Mouse (Mus musculus): ENCODE results near the gene Slc35d2. TPM values are rescaled to one million over a fixed set of nuclear protein-coding genes. Genes with fewer than 3 reads are reported as not detected.
A peak's percentile ranks its signal among the peaks of the same experiment; 100 is the strongest.

Gene Slc35d2
- polyA plus RNA-seq, 1 experiment = 1.2 TPM

DNA sequence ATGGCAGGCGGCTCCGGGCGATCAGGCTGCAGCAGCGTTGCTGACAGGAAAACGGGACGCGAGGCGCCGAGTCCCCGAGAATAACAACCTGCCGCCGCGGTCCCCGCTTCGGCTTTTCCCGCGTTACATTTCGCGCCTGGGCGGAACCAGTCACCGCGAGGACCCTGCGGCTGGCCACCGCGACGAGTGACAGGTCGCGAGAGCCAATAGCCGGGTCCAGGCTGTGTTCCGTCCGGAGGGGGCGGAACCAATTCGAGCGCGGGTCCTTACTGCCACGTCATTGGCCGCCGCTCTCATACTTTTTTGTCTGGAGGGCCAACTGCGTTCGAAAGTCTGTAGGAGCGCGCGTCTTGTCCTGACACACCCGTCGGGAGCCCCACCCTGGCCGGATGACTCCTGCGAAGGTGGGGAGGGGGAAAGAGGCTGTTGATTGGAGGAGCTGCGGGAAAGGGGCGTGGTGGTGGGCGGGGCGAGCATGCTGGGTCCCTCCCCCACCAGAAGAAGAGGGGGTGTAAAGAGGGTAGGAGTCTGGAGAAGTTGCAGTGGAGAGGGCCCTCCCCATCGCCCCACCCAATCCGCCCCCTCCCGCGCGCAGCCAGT lies 24.0 kb upstream of the Slc35d2 start, which contains the start of gene Zfp367:
Gene Zfp367 (minus strand): TSS at position 120 of the 600 bp plus-strand sequence.
- TF ChIP-seq POLR2A (IDR thresholded peaks at IDR 0.05; ENCODE audit: borderline replicate concordance, extremely low read depth, insufficient read depth, insufficient read length, poor library complexity, severe bottlenecking) = no peak
- no peak for TF ChIP-seq CTCF (IDR thresholded peaks at IDR 0.05; ENCODE audit: borderline replicate concordance, extremely low read depth, insufficient read depth, insufficient read length)

DNA sequence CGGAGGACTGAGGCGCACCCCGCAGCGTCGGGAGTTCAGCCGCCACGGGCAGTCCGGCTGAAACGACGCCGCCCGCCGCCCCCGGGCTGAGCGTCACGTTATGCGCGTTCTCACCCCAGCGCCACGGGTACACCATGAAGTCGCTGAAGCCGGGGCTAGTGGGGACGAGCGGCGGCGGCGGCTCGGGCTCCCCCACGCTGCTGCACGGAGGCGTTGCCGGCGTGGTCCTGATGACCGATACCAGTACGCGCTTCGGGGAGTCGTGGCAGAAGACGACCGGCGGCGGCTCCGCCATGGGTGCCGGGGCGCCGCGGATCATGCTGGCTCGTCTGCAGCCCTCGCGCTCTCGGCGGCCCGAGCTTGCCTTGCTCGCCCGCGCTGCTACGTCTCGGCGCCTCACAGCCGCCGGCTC lies 23.5 kb upstream of the Slc35d2 start:
- no peak for DNase-seq (ENCODE audit: low read depth)
- no peak for TF ChIP-seq POLR2A (IDR thresholded peaks at IDR 0.05; ENCODE audit: borderline replicate concordance, extremely low read depth, insufficient read depth, insufficient read length, poor library complexity, severe bottlenecking)
- no peak for TF ChIP-seq CTCF (IDR thresholded peaks at IDR 0.05; ENCODE audit: borderline replicate concordance, extremely low read depth, insufficient read depth, insufficient read length)

More for the DNA sequence above, 24.0 kb upstream of the Slc35d2 start, which contains the start of gene Zfp367:
- peak; percentile 99 for DNase-seq (ENCODE audit: low read depth)

DNA sequence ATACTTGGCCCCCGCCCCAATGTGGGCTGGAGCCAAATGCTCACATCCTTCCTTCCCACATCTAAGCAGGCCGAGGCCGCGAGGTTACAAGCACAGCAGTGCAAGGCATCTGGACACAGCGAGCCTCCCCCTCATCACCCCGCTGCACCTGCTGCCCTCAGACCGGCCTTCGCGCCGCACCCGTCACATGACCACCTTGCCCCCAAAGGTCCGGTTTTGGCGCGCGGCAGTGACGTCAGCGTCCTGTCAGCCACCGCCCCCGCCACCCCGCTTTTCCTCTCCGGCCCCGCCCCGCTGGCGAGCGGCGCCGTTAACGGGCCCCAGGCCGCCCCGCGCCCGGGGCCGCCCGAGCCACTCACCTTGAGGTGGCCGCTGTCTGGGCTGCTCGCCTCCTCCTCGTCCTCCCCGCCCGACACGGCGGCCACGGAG lies 23.1 kb upstream of the Slc35d2 start:
- peak; percentile 85 for DNase-seq (ENCODE audit: low read depth)
- 0 out of 2 replicates have a peak, but pooled peaks have one; percentile 24 for TF ChIP-seq POLR2A (IDR thresholded peaks at IDR 0.05; ENCODE audit: borderline replicate concordance, extremely low read depth, insufficient read depth, insufficient read length, poor library complexity, severe bottlenecking)
- TF ChIP-seq CTCF (IDR thresholded peaks at IDR 0.05; ENCODE audit: borderline replicate concordance, extremely low read depth, insufficient read depth, insufficient read length) = no peak

- no peak for DNase-seq (ENCODE audit: low read depth)
- no peak for TF ChIP-seq CTCF (IDR thresholded peaks at IDR 0.05; ENCODE audit: borderline replicate concordance, extremely low read depth, insufficient read depth, insufficient read length)
These were observed 21.0 kb upstream of the Slc35d2 start for GRCm38 (mm10) chr13:64150121-64150520.

DNA sequence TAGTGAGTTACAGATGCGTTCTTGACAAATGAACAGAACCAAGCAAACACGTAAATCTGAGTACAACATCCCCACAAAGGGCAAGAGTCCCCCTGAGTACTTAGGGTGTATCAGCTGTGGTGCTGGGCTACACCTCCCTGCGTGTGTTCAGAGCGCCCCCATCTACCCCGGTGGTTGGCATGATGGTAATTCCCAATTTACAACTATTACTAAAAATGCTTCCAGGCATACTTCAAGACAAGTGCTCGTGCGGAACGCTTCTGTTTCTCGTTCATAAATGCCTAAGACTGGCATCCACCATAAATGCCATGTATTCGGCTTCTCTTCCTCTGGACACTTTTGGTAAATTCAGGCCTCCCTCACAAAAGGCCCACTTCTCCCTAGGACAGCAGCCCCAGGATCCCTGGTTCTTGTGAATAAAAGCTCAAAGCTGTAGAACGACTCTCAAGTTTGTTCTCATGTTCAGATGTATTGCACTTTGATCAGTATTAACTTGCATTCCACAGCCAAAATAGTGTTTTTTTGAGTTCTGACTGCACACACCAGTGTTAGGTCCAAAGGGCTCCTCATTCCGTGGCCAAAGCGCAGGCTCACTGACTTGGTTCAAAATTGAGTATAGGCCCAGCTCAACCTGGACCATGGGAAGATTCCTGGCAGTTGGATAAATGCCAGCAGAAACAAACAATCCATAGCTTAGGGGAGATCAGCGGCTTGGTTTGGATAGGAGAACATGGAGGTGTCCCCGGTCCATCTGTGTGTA lies 628 bp upstream of the Slc35d2 start:
- TF ChIP-seq POLR2A (IDR thresholded peaks at IDR 0.05; ENCODE audit: borderline replicate concordance, extremely low read depth, insufficient read depth, insufficient read length, poor library complexity, severe bottlenecking) (no peak), CTCF (IDR thresholded peaks at IDR 0.05; ENCODE audit: borderline replicate concordance, extremely low read depth, insufficient read depth, insufficient read length) (peak; percentile 20; the same call in 1 of the 2 replicates)
- DNase-seq (ENCODE audit: low read depth) = peak; percentile 68

GRCm38 (mm10) chr13:64126316-64126715 lies 2.9 kb downstream of the Slc35d2 start:
- DNase-seq (ENCODE audit: low read depth) = no peak
- TF ChIP-seq POLR2A (IDR thresholded peaks at IDR 0.05; ENCODE audit: borderline replicate concordance, extremely low read depth, insufficient read depth, insufficient read length, poor library complexity, severe bottlenecking) (no peak), CTCF (IDR thresholded peaks at IDR 0.05; ENCODE audit: borderline replicate concordance, extremely low read depth, insufficient read depth, insufficient read length) (no peak)

DNA sequence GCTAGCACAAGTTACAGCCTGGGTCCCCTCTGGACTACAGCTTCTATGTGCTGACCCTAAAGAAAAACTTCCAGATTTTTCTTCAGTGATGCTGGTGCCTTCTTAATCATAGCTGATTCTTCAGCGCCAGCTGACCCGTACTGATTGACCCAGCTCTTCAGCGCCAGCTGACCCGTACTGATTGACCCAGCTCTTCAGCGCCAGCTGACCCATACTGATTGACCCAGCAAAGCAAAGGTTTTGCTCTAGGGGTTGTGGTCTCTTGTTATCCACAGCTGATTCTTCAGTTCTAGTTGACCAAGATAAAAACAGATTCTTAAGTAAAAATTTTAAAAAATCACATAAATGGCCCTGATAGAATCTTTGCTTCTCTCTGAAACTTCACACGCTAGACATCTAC lies 4.3 kb downstream of the Slc35d2 start:
- no peak for TF ChIP-seq POLR2A (IDR thresholded peaks at IDR 0.05; ENCODE audit: borderline replicate concordance, extremely low read depth, insufficient read depth, insufficient read length, poor library complexity, severe bottlenecking)
- no peak for TF ChIP-seq CTCF (IDR thresholded peaks at IDR 0.05; ENCODE audit: borderline replicate concordance, extremely low read depth, insufficient read depth, insufficient read length)

DNA sequence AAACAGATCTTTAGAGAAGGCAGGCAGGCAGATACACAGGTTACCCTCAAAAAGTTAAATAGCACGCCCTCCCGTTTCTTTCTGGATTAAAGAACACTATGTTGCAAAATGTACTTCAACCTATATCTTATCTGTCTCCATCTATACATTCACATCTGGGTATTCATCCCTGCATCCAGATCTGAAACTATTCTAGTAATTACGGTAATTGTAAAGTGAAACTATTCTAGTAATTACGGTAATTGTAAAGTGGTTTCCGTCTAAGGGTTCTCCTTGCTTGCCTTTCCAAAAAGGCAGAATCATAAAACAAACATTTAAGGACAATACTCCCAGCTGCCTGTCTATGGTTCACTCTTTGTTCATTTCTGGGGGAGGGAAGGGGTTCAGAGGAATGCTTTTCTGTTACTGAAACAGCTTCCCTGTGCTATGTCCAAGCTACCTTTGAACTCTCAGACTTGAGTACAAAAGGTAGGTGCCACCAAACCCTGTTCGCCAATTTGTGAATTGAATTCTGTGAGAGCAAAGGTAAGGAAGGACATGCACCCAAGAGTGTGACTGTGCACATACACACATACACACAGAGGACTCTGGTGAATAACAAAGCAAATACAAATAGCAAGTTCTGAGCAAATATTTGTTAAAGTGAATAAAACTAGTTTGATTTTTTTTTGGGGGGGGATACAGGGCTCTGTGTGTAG lies 5.5 kb downstream of the Slc35d2 start:
- DNase-seq (ENCODE audit: low read depth) = no peak
- TF ChIP-seq POLR2A (IDR thresholded peaks at IDR 0.05; ENCODE audit: borderline replicate concordance, extremely low read depth, insufficient read depth, insufficient read length, poor library complexity, severe bottlenecking) (no peak), CTCF (IDR thresholded peaks at IDR 0.05; ENCODE audit: borderline replicate concordance, extremely low read depth, insufficient read depth, insufficient read length) (no peak)

More for the DNA sequence above, 4.3 kb downstream of the Slc35d2 start:
- DNase-seq (ENCODE audit: low read depth) = no peak

GRCm38 (mm10) chr13:64120760-64121159 lies 8.4 kb downstream of the Slc35d2 start:
- DNase-seq (ENCODE audit: low read depth) = no peak
- TF ChIP-seq CTCF (IDR thresholded peaks at IDR 0.05; ENCODE audit: borderline replicate concordance, extremely low read depth, insufficient read depth, insufficient read length) (no peak), POLR2A (IDR thresholded peaks at IDR 0.05; ENCODE audit: borderline replicate concordance, extremely low read depth, insufficient read depth, insufficient read length, poor library complexity, severe bottlenecking) (no peak)

GRCm38 (mm10) chr13:64117442-64117841 lies 11.7 kb downstream of the Slc35d2 start:
- TF ChIP-seq CTCF (IDR thresholded peaks at IDR 0.05; ENCODE audit: borderline replicate concordance, extremely low read depth, insufficient read depth, insufficient read length) (no peak), POLR2A (IDR thresholded peaks at IDR 0.05; ENCODE audit: borderline replicate concordance, extremely low read depth, insufficient read depth, insufficient read length, poor library complexity, severe bottlenecking) (no peak)
- DNase-seq (ENCODE audit: low read depth) = no peak

GRCm38 (mm10) chr13:64110421-64110820 lies 18.7 kb downstream of the Slc35d2 start:
- no peak for TF ChIP-seq CTCF (IDR thresholded peaks at IDR 0.05; ENCODE audit: borderline replicate concordance, extremely low read depth, insufficient read depth, insufficient read length)
- TF ChIP-seq POLR2A (IDR thresholded peaks at IDR 0.05; ENCODE audit: borderline replicate concordance, extremely low read depth, insufficient read depth, insufficient read length, poor library complexity, severe bottlenecking) = no peak
- no peak for DNase-seq (ENCODE audit: low read depth)

Measured in brain, embryonic 14.5 days (tissue).